Mouse (Mus musculus): ENCODE data around the gene Vegfb. TPM values are rescaled to one million over a fixed set of nuclear protein-coding genes. Genes with fewer than 3 reads are reported as not detected.
"Not testable (repeated sequence)": the region's sequence is repeated elsewhere in the genome, so short reads cannot be mapped to it uniquely, and the experiment has no call there.

Gene Vegfb
- polyA plus RNA-seq, 2 experiments from 2014 or later = 3.3 to 4.4 TPM

GRCm38 (mm10) chr19:6992011-6992858 is 4.8 kb upstream of the Vegfb start, which contains the start of gene Dnajc4:
Gene Dnajc4 (minus strand): TSS chr19:6992572.
- ATAC-seq = peak; percentile 97

GRCm38 (mm10) chr19:6991166-6991565 is 3.7 kb upstream of the Vegfb start:
- not testable (repeated sequence) for ATAC-seq

DNA sequence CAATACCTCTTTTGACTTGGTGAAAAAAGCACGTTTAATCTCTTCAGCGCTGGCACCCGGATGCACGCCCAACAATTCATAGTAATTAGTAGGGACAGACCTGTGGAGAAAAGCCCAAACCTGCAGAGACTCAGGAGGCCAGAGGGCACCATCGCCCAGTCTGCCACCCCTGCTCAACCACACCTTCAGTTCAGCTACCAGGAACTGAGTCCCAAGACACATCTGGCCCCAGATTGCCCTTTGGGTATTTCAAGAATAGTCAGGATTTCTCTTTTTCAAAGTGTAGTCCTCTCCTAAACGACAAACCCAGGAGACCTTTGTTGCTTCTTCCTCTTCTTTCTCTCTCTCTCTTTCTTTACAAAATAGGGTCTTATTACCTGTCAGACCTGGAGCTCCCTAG is 3.3 kb upstream of the Vegfb start:
- no peak for ATAC-seq

DNA sequence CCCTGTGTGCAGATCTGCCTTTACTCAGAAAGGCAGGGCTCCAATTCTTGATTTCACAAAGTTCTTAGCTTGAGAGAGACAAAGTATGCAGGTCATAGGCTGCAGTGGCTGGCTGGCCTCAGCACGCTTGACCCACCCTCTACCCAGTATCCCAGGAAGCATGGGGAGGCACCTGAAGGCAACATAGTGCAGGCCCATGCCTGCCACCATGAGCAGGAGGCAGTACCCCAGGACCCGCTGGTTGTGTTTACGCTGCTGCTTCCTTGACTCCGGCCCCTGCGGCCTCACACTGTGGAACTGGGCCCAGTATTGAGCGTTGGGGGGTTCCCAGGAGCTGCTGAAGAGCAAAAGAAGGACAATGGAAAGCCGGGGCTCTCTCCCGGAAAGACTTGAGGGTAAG is 1.8 kb upstream of the Vegfb start:
- ATAC-seq = no peak

DNA sequence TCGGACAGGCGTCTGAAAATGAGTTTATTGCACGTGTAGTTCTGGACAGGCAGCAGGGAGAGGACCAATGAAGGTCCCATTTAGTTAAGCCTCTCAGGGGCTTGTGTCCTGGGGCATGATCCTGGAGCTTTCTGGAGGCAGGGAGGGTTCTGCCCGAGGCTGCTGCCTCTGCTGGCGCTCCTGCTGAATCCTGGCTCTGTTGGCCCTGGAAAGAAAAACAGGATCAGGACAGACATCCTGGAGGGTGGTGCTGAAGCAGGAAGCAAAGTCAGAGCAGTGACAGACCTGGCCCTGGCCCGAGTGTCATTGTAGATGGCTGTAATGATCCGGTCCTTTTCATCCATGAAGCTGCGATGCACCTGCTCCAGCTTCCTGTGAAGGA is 444 bp upstream of the Vegfb start:
- no peak for ATAC-seq

DNA sequence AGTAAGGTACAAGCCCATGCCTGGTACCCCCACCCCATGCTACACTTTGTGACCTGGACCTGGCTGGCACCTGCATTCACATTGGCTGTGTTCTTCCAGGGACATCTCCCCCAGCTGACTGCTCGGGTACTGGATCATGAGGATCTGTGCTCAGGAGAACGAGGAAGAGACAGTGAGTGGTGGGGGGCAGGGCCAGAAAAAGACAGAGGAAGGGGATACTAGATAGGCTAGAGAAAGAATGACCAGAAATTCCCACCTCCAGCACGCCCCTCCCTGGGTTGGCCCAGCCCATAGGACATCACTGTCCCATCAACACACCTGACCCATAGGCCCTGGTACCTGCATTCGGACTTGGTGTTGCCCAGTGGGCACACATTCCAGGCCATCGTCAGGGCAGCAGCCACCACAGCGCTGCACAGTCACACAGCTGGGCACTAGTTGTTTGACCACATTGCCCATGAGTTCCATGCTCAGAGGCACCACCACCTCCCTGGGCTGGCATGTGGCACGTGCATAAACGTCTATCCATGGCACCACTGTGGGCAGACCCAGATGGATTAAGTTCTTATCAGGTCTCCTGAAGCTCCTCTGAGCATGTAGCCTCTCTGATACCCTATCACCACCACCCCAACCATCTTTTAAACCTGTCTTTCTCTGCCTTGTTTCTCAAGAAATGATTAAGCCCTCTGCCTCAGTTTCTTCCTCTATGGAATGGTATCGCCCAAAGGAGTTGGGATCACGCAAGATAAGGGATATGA is 1.3 kb downstream of the Vegfb start:
- ATAC-seq = no peak

DNA sequence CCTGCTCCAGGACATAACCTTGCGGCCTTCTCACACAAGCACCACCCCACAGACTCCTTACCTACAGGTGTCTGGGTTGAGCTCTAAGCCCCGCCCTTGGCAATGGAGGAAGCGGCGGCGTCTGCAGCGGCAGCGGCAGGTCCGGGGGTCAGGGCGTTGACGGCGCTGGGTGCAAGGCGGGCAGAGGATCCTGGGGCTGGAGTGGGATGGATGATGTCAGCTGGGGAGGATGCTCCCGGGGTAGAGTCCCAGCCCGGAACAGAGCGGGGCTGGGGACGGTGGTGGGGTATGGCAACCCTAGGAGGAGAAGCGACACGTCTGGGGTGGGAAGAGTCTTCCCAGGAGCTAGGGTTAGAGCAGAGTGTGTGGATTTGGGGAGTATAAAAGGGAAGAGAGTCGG is 2.2 kb downstream of the Vegfb start:
- no peak for ATAC-seq

- ATAC-seq = no peak
Measured at GRCm38 (mm10) chr19:6983621-6984020, 3.8 kb downstream of the Vegfb start.

- ATAC-seq = no peak
Measured at GRCm38 (mm10) chr19:6981465-6981864, 6.0 kb downstream of the Vegfb start.

DNA sequence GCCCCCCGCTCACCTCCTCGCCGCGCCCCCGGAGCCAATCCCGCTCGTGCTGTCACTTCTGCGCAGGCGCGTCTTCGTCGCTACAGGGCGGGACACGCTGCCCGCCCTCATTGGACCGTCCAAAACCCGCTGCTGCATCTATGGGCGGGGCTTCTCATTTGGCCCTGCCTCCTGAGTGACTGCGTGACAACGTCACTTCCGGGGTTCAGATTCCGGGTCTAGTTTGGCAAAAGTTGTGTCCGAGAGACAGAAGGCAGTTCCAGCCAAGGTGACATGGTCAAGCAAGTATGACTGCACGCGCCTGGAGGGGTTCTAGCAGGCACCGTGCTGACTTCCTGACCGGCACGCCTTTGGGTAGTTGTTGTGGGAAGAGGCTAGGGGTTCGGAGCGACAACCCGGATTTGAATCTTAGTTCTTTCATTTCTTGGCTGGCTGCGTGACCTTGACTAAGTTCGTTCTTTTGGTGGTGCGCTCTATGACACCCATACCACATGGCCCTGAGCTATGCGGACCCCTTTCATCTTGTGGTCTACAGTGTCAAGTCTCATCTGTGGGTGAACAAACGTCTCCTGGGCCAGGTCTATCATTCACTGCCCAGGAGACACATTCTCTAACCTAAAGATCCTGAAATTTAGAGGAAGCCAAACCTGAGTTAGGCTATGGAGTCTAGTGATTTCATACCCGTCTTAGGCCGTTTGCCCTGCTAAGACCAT is 6.9 kb downstream of the Vegfb start, which contains the start of gene Fkbp2:
TSS of gene Fkbp2 (minus strand) at position 121 of the 713 bp plus-strand sequence.
- peak; percentile 66 for ATAC-seq

- peak; percentile 80 for ATAC-seq
Measured at GRCm38 (mm10) chr19:6979486-6980380, 7.7 kb downstream of the Vegfb start.

GRCm38 (mm10) chr19:6979001-6979479 is 8.4 kb downstream of the Vegfb start:
- no peak for ATAC-seq

- ATAC-seq = no peak
Measured at GRCm38 (mm10) chr19:6978639-6978974, 8.8 kb downstream of the Vegfb start.

DNA sequence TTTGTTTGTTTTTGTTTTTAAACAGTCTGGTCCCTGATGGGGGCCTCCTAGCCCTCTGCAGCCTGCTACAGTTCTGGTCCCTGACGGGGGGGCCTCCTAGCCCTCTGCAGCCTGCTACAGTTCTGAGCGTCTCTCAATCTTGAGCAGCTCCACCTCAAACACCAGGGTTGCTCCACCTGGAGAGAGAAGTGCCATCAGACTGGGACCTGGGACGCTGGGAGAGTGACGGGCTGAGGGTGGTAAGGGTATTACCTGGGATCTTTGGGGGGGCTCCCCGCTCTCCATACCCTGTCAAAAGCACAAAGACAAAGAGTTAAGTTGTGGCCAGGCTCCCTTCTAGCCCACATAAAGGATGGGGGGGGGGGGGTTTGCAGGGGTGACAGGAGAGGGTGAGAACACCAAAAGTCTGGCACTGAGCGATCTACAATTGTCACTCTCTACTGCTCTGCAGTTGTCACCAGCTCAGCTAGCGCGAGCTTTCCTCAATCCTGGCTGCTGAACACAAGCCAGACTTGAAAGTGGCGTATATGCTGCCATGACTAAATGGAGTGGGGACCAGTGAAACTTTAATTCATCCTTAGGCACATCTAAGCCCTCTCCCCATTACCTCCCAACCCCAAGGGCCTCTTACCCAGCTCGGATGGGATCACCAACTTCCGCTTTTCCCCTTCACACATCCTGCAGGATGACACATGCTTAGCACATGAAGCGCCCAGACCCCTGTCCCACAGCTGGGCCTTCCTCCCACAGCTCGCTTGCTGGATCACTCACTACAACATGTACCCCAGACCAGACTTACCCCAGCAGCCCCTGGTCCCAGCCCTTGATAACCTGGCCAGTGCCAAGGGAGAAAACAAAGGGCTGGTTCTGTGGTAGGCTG is 9.5 kb downstream of the Vegfb start:
- ATAC-seq = no peak

DNA sequence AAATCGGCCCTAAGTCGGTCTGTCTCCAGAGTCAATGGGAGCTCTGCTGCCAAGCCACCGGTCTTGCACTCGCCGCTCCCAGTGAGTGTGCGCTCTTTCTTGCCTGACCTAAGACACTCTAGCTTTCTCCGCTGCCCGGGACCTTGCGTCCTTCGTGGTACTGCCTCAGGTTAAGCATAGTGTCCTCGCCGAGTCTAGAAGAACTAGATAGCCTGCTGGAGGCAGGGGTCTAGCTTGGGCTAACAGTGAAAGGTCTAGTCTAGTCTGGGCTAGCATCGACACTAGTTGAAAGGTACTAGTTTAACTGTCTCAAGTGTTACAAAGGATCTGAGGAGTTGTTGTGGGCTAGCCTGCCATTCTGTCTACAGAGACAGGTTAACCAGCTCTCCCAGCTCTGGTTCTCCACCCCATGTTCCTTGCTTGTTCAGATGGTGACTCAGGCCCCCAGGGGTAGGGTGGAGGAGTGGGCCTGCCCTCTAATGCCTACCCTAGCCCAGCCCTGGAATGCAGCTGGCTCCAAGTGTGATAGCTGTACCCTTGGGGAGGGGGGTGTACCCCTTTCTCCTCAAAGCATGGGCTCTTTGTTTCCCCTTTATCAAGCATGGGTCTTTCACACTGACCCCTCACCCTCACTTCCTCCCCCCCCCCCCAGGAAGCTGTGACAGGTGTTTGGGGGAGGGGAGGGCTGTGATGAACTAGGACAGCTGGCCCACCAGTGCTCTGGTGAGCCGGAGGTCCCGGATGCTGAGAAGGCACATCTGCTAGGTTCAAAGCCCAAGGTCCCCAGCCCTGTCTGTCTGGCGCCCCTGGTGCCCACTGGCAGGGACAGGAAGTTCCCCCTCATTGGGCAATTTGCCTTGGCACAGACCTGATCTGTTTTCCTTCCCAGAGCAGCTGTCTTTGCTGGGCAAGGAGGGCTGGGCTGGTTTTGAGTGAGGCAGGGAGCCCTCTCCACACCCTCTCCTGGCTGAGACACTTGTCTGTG is 11.6 kb downstream of the Vegfb start, which contains the start of gene Plcb3:
TSS of gene Plcb3 (minus strand) at position 934 of the 985 bp plus-strand sequence.
- ATAC-seq = no peak

DNA sequence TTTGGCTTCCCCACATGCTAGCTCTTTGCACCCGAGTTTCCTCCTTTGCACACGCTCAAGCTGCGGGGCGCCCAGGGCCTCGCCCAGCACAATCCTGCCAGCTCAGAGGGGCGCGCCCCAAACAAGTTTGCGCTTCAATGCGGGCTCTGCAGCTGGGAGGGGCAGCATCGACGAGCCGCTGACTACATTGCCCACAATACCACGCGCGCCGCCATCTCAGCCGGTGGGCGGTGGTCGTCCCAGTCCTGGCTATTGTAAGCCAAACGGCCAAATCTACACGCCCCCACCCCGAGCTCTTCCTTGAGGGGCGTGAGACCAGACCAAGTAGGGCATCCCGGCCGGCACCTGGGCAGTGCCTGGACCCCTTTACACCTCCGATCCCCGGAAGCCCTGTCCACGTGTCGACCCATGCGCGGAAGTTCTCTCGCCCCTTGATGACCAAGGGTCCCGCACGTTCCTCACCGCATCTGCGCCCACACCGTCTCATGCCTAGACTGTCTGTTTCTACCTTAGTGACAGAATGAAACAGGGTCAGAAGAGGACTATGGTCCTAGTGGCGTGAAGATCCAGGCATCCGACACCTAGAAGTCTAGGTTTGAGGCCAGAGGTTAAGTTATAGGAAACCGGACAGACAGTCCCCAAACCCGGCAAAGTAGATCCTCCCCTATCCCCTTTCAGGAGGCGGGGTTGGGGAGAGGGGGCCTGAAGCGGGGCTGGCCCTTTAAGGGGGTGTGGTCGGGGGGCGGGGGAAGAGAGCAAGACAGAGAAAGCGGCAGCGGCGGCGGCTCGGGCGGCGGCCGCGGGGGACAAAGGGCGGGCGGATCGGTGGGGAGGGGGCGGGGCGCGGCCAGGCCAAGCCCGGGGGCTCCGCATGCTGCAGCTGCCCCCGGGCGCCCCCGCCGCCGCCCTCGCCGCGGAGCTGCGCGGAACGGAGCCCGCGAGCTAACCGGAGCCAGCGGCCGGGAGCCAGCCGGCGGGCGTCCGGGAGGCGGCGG is 12.9 kb downstream of the Vegfb start, which contains the start of gene Ppp1r14b:
TSS of gene Ppp1r14b (plus strand) at position 758 of the 995 bp plus-strand sequence.
- ATAC-seq = peak; percentile 56

GRCm38 (mm10) chr19:6973581-6974190 is 13.8 kb downstream of the Vegfb start:
- no peak for ATAC-seq

Measured in CD4-positive, CD25-positive, alpha-beta regulatory T cell, adult 4 months (primary cell).